ENCODE assay signal across 10 mouse cellular contexts in genomic region chr16:33464509-33465241, GRCm38 (mm10). TPM values are rescaled to one million over a fixed set of nuclear protein-coding genes. Genes with fewer than 3 reads are reported as not detected.
DNase-seq lines count a peak whose midpoint lies in the region; ATAC-seq lines count a peak whose summit lies in the region.
"Had no signal": no experiment of that assay in that cellular context is flagged by ENCODE, and none has a peak within 500 bp of the region (broad histone marks: within the 10 kb centered on the region; RNA-seq: fewer than 3 reads in every experiment).

No protein-coding gene starts in this region.

- H3K4me1 ChIP-seq in kidney, embryonic 16.5 days (ENCODE audit: insufficient read depth, low read length): peaks cover 4% of the 10 kb centered on the region; the same call in 1 of the 2 replicates

- 92% methylated on average over 4 of the region's 4 CpGs for WGBS in kidney, embryonic 16.5 days

- no peak for ATAC-seq in kidney, embryonic 16.5 days (ENCODE audit: low FRiP score, low TSS enrichment)

- no peak overlapping the region for H3K27ac ChIP-seq in kidney, embryonic 16.5 days (ENCODE audit: low read length)
- H3K27ac ChIP-seq: liver, embryonic 13.5 days had no signal

- no peak overlapping the region for H3K4me2 ChIP-seq in kidney, embryonic 16.5 days (replicated peaks; ENCODE audit: low read depth, low read length)
- H3K4me2 ChIP-seq: liver, embryonic 13.5 days had no signal

- H3K36me3 ChIP-seq in kidney, embryonic 16.5 days (ENCODE audit: insufficient read depth, low read length): peaks cover 9% of the 10 kb centered on the region

- peak; percentile 7 for DNase-seq in kidney, adult 11 months
- DNase-seq in right cerebral cortex, postnatal 10 days (ENCODE audit: low spot score in 2 of 2): peak; percentile 69 to 71
- no peak for DNase-seq in right cerebral cortex, postnatal 36 days (ENCODE audit: low spot score in 2 of 2)
- DNase-seq in kidney, postnatal 36 days: peak; percentile 32 to 49
- DNase-seq in adrenal gland, adult 8-10 months: no peak
- no peak for DNase-seq in urinary bladder, postnatal 4 days (ENCODE audit: low spot score in 2 of 2)
- DNase-seq in thymus, postnatal 14 days: no peak
- DNase-seq: liver, embryonic 13.5 days had no signal

- H3K4me3 ChIP-seq in kidney, embryonic 16.5 days (ENCODE audit: low read length): no peak overlapping the region
- H3K4me3 ChIP-seq: liver, embryonic 13.5 days had no signal

- no peak overlapping the region for H3K9ac ChIP-seq in kidney, embryonic 16.5 days (replicated peaks; ENCODE audit: low read length)
- H3K9ac ChIP-seq: liver, embryonic 13.5 days had no signal

- no peaks in the 10 kb centered on the region for H3K27me3 ChIP-seq in kidney, embryonic 16.5 days (ENCODE audit: insufficient read depth, low read length)
- H3K27me3 ChIP-seq: liver, embryonic 13.5 days had no signal

- H3K9me3 ChIP-seq in kidney, embryonic 16.5 days (ENCODE audit: low read length): no peaks in the 10 kb centered on the region
- H3K9me3 ChIP-seq: G1E; liver, embryonic 13.5 days had no signal

RNA-seq across cellular contexts. Expression of gene Slc12a8, which starts 52.5 kb away (rescaled TPM):
- 0.92 and 1.0 TPM in 2 replicates for polyA plus RNA-seq in kidney, embryonic 16.5 days (2015; fragmentation: Nextera tagmentation; extraction: Ambion mirVana)
- total RNA-seq in adrenal gland, adult 8-10 months (2022): under 1 TPM; 0.55 to 0.91 (median 0.77) TPM
- polyA plus RNA-seq: G1E had no signal

Comparison
In these comparisons a context has a peak if more than half of its experiments do, and no peak if none do; other contexts are left out.
1. DNase-seq: peak in kidney, adult 11 months (single experiment), right cerebral cortex, postnatal 10 days (2 of 2) and kidney, postnatal 36 days (2 of 2); none in right cerebral cortex, postnatal 36 days (0 of 2), adrenal gland, adult 8-10 months (single experiment), urinary bladder, postnatal 4 days (0 of 2) and thymus, postnatal 14 days (single experiment).